Mouse (Mus musculus): ENCODE results near the gene Fibcd1. TPM values are rescaled to one million over a fixed set of nuclear protein-coding genes. Genes with fewer than 3 reads are reported as not detected.

The Fibcd1 gene
- polyA plus RNA-seq, 1 experiment from 2014 or later: not detected

DNA sequence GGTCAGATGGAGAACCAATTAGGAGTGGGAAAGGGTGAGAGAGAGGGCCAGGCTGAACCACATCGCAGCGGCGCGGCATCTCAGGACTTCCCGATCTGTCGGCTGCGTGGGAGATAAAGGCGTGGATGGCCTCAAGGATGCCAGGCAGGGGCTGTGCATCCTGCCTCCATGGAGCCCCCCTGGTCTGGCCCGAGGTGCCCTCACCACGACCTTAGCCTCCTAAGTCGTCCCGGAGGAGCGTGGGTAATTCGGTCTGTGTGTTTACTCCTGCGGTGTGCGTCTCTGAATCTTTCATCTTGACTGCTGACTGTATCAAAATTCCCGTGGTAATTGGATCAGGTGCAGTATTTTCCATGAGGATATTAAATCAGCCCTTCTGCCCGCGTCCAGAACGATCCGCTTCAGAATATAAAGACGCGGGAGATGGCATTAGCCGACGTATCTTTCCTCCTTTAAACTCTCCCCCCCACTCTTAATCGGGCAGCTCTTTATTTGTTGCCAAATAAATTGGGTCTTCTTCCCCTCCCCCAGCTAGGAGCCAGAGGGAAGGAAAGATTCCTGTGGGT is 28.6 kb upstream of the Fibcd1 start:
- H3K36me3 ChIP-seq (replicated peaks): no peaks in the 10 kb centered on the region
- 72% methylated on average over 26 of the region's 26 CpGs for WGBS (ENCODE audit: insufficient replicate concordance)
- no peaks in the 10 kb centered on the region for H3K4me1 ChIP-seq (replicated peaks)
- no peak overlapping the region for H3K27ac ChIP-seq (replicated peaks)
- H3K27me3 ChIP-seq: peaks cover 26% of the 10 kb centered on the region
- no peak overlapping the region for H3K4me2 ChIP-seq
- H3K9ac ChIP-seq: no peak overlapping the region
- ATAC-seq (ENCODE audit: insufficient read depth): no peak
- H3K4me3 ChIP-seq (replicated peaks): no peak overlapping the region
- no peaks in the 10 kb centered on the region for H3K9me3 ChIP-seq (replicated peaks)

DNA sequence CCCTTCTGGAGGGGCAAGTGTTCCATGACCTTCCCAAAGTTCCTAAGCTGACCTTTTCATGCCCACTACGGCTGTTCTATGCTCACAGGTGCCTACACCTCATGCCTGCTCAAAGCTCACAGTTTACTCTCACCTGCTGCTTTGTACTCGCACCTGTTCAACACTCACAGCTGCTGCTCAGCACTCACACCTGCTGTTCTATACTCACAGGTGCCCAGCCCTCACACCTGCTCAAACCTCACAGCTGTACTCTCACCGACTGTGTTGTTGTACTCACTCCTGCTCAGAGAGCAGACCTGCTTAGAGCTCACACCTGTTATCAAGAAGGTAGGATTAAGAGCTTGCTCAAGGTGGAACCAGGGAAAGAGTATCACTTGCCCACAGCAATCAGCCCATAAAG is 24.9 kb upstream of the Fibcd1 start:
- no peaks in the 10 kb centered on the region for H3K9me3 ChIP-seq (replicated peaks)

DNA sequence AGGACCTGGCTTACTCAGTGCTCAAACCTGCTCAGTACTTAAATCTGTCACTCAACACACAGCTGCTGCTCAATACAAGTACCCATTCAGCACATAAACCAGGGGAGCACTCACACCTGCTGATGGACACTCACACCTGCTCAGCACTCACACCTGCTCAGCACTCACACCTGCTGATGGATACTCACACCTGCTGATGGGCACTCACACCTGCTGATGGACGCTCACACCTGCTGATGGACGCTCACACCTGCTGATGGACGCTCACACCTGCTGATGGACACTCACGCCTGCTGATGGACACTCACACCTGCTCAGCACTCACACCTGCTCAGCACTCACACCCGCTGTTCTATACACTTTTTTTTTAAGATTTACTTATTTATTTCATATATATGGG is 23.9 kb upstream of the Fibcd1 start:
- Histone ChIP-seq H3K9ac (no peak overlapping the region), H3K9me3 (replicated peaks) (no peaks in the 10 kb centered on the region)

More for the DNA sequence above, 24.9 kb upstream of the Fibcd1 start:
- 54% methylated on average over 3 of the region's 3 CpGs for WGBS (ENCODE audit: insufficient replicate concordance)
- no peak overlapping the region for H3K27ac ChIP-seq (replicated peaks)
- no peak overlapping the region for H3K9ac ChIP-seq
- H3K27me3 ChIP-seq: peaks cover 8% of the 10 kb centered on the region; the same call in 1 of the 2 replicates
- ATAC-seq (ENCODE audit: insufficient read depth): no peak
- H3K36me3 ChIP-seq (replicated peaks): no peaks in the 10 kb centered on the region
- H3K4me1 ChIP-seq (replicated peaks): no peaks in the 10 kb centered on the region
- no peak overlapping the region for H3K4me2 ChIP-seq
- no peak overlapping the region for H3K4me3 ChIP-seq (replicated peaks)

DNA sequence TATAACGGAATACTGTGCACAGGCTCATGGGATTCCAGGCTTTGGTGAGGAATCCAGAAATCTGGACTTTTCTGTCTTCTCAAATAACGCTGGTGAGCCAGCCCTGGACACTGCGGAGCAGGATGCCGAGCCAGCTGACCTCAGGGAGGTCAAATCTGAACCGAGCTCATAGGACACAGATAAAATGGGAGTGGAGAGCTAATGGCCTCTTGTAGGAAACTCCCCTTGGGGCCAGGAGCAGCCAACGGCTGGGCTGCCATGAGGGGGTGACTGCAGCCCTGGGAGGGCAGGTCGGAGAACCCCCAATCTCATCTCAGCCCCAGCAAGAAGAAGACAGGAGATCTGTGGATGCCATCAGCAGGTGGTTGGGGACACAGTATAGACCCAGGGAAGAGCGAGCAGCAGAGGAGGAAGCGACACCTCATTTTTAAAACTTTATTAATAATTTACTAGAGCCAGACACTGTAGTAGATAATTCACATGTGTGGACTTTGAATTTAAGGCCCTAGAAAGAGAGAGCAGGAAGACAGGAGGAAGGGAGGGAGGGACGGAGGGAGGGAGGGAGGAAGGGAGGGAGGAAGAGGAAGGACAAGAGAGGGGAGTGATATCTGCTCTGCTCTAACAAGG is 22.8 kb upstream of the Fibcd1 start:
- 51% methylated on average over 10 of the region's 10 CpGs for WGBS (ENCODE audit: insufficient replicate concordance)
- 0 out of 2 replicates have a peak, but pooled peaks have one; percentile 28 for ATAC-seq (ENCODE audit: insufficient read depth)
- H3K9me3 ChIP-seq (replicated peaks): no peaks in the 10 kb centered on the region
- H3K27ac ChIP-seq (replicated peaks): no peak overlapping the region
- no peak overlapping the region for H3K4me3 ChIP-seq (replicated peaks)
- H3K4me2 ChIP-seq: no peak overlapping the region
- H3K36me3 ChIP-seq (replicated peaks): no peaks in the 10 kb centered on the region
- no peak overlapping the region for H3K9ac ChIP-seq
- H3K27me3 ChIP-seq: no peaks in the 10 kb centered on the region
- no peaks in the 10 kb centered on the region for H3K4me1 ChIP-seq (replicated peaks)

More for the DNA sequence above, 23.9 kb upstream of the Fibcd1 start:
- Histone ChIP-seq H3K4me1 (replicated peaks) (no peaks in the 10 kb centered on the region), H3K27ac (replicated peaks) (no peak overlapping the region), H3K36me3 (replicated peaks) (no peaks in the 10 kb centered on the region), H3K4me2 (no peak overlapping the region), H3K27me3 (peaks cover 5% of the 10 kb centered on the region; the same call in 1 of the 2 replicates), H3K4me3 (replicated peaks) (no peak overlapping the region)
- WGBS (ENCODE audit: insufficient replicate concordance): 67% methylated on average over 5 of the region's 5 CpGs
- no peak for ATAC-seq (ENCODE audit: insufficient read depth)

DNA sequence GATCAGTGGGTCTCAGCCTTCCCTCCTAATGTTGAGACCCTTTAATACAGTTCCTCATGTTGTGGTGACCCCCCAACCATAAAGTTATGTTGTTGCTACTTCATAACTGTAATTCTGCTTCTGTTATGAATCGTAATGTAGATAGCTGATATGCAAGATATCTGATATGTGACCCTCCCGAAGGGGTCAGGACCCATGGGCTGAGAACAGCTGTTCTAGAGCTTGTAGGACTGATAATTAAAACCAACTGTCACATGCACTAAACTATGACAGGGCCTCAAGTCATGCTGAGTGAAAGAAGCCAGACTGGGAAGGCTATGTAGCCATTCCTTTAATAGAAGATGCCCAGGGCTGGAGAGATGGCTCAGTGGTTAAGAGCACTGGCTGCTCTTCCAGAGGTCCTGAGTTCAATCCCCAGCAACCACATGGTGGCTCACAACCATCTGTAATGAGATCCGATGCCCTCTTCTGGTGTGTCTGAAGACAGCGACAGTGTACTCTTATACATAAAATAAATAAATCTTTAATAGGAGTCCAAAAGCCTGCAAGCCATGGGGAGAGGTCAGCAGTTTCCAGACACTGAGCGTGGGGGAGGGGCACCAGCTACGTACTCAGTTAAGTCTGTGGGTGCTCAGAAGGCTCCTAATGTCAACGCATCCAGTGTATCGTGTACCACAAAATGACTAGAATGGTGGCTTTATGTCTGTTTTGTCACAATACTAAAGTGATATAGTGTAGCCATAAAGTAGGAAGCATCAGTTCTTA is 22.1 kb upstream of the Fibcd1 start:
- Histone ChIP-seq H3K9me3 (replicated peaks) (no peaks in the 10 kb centered on the region), H3K9ac (no peak overlapping the region), H3K36me3 (replicated peaks) (no peaks in the 10 kb centered on the region), H3K4me3 (replicated peaks) (no peak overlapping the region), H3K4me2 (no peak overlapping the region), H3K4me1 (replicated peaks) (no peaks in the 10 kb centered on the region), H3K27ac (replicated peaks) (no peak overlapping the region), H3K27me3 (no peaks in the 10 kb centered on the region)
- ATAC-seq (ENCODE audit: insufficient read depth): no peak
- 61% methylated on average over 8 of the region's 8 CpGs for WGBS (ENCODE audit: insufficient replicate concordance)

DNA sequence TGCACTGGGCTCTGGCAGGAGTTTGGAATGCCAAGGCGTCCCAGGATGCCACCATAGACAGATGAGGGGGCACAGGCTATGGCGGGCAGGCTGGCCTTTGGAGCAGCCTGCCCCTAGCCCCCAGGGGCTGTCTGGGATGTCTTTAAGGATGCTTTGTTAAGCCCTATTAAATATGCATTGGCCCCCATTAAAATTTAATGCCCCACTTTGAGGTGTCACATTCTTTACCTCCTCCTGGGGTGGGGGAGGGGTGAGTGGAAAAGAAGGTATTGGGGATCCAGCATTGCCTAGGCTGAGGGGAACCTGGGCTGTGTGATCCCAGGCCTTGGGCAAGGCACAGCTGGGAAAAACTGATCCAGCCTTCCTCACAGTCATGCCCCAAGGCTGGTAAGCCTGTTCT is 20.0 kb upstream of the Fibcd1 start:
- no peaks in the 10 kb centered on the region for H3K36me3 ChIP-seq (replicated peaks)
- no peaks in the 10 kb centered on the region for H3K9me3 ChIP-seq (replicated peaks)
- no peak overlapping the region for H3K4me3 ChIP-seq (replicated peaks)
- 47% methylated on average over 2 of the region's 2 CpGs for WGBS (ENCODE audit: insufficient replicate concordance)
- H3K4me2 ChIP-seq: no peak overlapping the region
- no peak overlapping the region for H3K9ac ChIP-seq
- H3K27me3 ChIP-seq: no peaks in the 10 kb centered on the region
- no peaks in the 10 kb centered on the region for H3K4me1 ChIP-seq (replicated peaks)
- no peak overlapping the region for H3K27ac ChIP-seq (replicated peaks)
- ATAC-seq (ENCODE audit: insufficient read depth): no peak

DNA sequence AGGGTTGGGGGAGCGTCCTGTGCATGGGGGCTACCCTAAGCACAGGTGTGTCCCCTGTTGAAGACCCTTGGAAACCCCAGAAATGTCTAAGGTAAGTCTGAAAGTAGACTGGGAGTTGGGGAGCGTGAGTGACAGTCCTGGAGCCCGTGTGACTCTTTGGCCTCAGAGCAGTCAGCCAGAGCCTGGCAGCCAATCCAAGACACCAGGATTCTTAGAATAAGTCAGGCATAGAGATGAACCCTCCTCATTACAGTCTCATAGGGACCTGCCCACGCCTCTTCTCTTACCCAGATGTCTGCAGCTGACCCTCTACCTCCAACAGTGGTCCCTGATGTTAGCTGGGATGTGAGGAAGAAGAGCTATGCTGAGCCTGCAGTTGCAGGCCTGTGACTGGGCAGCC is 19.5 kb upstream of the Fibcd1 start:
- Histone ChIP-seq H3K9ac (no peak overlapping the region), H3K36me3 (replicated peaks) (no peaks in the 10 kb centered on the region), H3K4me1 (replicated peaks) (no peaks in the 10 kb centered on the region), H3K4me2 (no peak overlapping the region), H3K4me3 (replicated peaks) (no peak overlapping the region), H3K9me3 (replicated peaks) (no peaks in the 10 kb centered on the region), H3K27me3 (no peaks in the 10 kb centered on the region), H3K27ac (replicated peaks) (no peak overlapping the region)
- WGBS (ENCODE audit: insufficient replicate concordance): 41% methylated on average over 4 of the region's 4 CpGs
- ATAC-seq (ENCODE audit: insufficient read depth): no peak

DNA sequence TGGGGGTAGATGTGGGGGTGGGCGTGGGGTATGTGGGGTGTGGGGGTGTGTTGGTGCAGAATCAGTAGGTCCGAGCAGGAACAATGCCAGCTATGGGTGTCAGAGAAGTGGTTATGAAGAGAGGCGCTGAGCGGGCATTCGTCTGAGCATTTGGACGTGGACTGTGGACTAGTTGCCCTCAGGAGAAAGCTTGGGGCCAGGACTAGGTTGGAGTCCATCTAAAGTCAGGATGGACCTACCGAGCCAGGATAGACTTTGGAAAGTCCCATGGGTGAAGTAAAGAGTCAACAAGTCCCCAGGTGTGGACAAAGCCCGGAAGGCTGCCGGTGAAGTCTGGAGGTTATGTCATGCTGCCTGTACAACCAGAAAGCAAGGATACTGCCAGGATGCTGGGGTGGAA is 19.1 kb upstream of the Fibcd1 start:
- H3K9ac ChIP-seq: no peak overlapping the region
- ATAC-seq (ENCODE audit: insufficient read depth): 0 out of 2 replicates have a peak, but pooled peaks have one; percentile 23
- no peak overlapping the region for H3K4me3 ChIP-seq (replicated peaks)
- H3K27ac ChIP-seq (replicated peaks): no peak overlapping the region
- H3K4me2 ChIP-seq: no peak overlapping the region
- no peaks in the 10 kb centered on the region for H3K36me3 ChIP-seq (replicated peaks)
- H3K27me3 ChIP-seq: no peaks in the 10 kb centered on the region
- H3K9me3 ChIP-seq (replicated peaks): no peaks in the 10 kb centered on the region
- WGBS (ENCODE audit: insufficient replicate concordance): 75% methylated on average over 9 of the region's 9 CpGs
- H3K4me1 ChIP-seq (replicated peaks): no peaks in the 10 kb centered on the region

DNA sequence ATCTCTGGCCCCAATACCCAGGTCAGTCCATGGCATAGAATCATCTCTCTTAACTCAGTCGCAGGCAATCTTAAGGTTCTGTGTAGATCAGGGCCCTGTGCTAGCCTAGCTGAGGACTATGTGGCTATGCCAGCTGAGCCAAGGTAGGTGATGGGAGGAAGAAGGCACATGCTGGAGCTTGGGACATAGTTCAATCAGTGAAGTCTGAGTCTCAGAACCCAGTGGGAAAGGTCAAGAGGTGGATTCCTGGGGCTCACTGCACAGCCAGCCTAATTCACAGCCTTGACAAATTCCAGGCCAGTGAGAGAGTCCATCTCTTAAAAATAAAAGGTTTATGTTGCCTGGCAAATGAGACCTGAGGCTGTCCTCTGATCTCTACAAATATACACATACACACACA is 18.0 kb upstream of the Fibcd1 start:
- H3K27me3 ChIP-seq: peaks cover 3% of the 10 kb centered on the region; the same call in 1 of the 2 replicates
- no peaks in the 10 kb centered on the region for H3K36me3 ChIP-seq (replicated peaks)
- no peaks in the 10 kb centered on the region for H3K4me1 ChIP-seq (replicated peaks)
- no peak for ATAC-seq (ENCODE audit: insufficient read depth)
- no peaks in the 10 kb centered on the region for H3K9me3 ChIP-seq (replicated peaks)
- WGBS (ENCODE audit: insufficient replicate concordance): 53% methylated on average over 1 of the region's 1 CpGs
- no peak overlapping the region for H3K4me2 ChIP-seq
- no peak overlapping the region for H3K27ac ChIP-seq (replicated peaks)
- no peak overlapping the region for H3K9ac ChIP-seq
- H3K4me3 ChIP-seq (replicated peaks): no peak overlapping the region

DNA sequence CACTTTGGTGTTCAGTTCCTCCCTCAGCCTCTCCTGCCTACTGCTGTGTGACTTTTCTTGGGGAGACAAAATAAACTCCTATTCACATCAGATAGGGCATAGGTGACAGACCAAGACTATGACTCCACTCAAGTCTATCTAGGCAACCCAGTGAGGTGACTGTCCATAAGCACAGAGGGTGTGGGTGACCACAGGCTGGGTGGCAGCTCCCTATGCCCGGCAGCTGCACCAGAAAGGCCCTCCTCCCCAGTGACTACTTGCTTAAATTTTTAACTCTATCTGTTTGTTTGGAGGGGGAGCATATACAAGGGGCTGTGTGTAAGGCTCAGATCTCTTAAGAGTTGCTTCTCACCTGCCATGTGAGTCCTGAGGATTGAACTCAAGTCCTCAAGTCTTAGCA is 17.1 kb upstream of the Fibcd1 start:
- H3K4me1 ChIP-seq (replicated peaks): no peaks in the 10 kb centered on the region
- WGBS (ENCODE audit: insufficient replicate concordance): 26% methylated on average over 1 of the region's 1 CpGs
- no peak overlapping the region for H3K4me2 ChIP-seq
- H3K27ac ChIP-seq (replicated peaks): no peak overlapping the region
- no peak for ATAC-seq (ENCODE audit: insufficient read depth)
- H3K9me3 ChIP-seq (replicated peaks): no peaks in the 10 kb centered on the region
- H3K27me3 ChIP-seq: peaks cover 12% of the 10 kb centered on the region; the same call in 1 of the 2 replicates
- no peak overlapping the region for H3K9ac ChIP-seq
- no peaks in the 10 kb centered on the region for H3K36me3 ChIP-seq (replicated peaks)
- H3K4me3 ChIP-seq (replicated peaks): no peak overlapping the region

DNA sequence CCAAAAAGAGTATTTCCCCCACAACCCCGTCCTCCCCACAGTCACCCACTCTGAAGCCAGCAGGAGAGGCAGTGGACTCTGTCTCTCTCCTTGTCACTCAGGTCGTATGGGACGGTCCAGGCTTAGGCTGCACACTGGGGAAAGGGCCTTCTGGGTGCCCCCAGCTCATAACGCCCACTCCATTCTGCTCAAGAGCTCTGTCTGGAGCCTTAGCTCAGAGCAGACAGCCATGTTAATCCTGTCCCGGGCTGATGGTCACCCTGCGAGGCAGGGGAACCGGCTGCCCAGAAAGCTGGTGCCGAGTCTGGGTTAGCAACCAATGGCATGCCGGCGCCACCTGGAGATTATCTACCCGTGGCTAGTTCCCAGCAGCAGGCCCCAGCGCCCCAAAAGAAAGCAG is 12.7 kb upstream of the Fibcd1 start:
- H3K27ac ChIP-seq (replicated peaks): no peak overlapping the region
- no peaks in the 10 kb centered on the region for H3K36me3 ChIP-seq (replicated peaks)
- peaks cover 12% of the 10 kb centered on the region for H3K27me3 ChIP-seq
- H3K4me3 ChIP-seq (replicated peaks): no peak overlapping the region
- H3K4me1 ChIP-seq (replicated peaks): peaks cover 18% of the 10 kb centered on the region
- ATAC-seq (ENCODE audit: insufficient read depth): no peak
- WGBS (ENCODE audit: insufficient replicate concordance): 45% methylated on average over 12 of the region's 12 CpGs
- no peaks in the 10 kb centered on the region for H3K9me3 ChIP-seq (replicated peaks)
- H3K4me2 ChIP-seq: no peak overlapping the region
- no peak overlapping the region for H3K9ac ChIP-seq

All from liver, embryonic 15.5 days (tissue).